Mouse (Mus musculus) embryonic facial prominence, embryonic 11.5 days (tissue): ENCODE data around the gene Btbd1. TPM values are rescaled to one million over a fixed set of nuclear protein-coding genes. Genes with fewer than 3 reads are reported as not detected.

Experiments
- ATAC-seq: fragments of 200-750 bp; cut with Nextera tagmentation; replicated peaks from 2 replicates; pipeline ENCODE4 v1.8.0; 2017; ENCODE audit warnings: low read depth; ENCODE audit not compliant: insufficient number of reproducible peaks, low FRiP score, low TSS enrichment
- DNase-seq: peaks from one replicate; pipeline ENCODE4 v3.0.0-alpha.2; 2015; ENCODE audit warnings: low spot score
- H3K27ac ChIP-seq: fragments of 300-500 bp; sonication (generic); replicated peaks from 2 replicates; pipeline ENCODE4 v1.5.1; 2014; ENCODE audit warnings: mild to moderate bottlenecking, low read depth, low read length, control low read depth
- H3K27me3 ChIP-seq: fragments of 300-500 bp; sonication (generic); 2 replicates; pipeline ENCODE4 v1.6.1; 2014; ENCODE audit warnings: mild to moderate bottlenecking, low read length, moderate library complexity, mixed read lengths; ENCODE audit not compliant: control insufficient read depth, insufficient read depth
- H3K36me3 ChIP-seq: fragments of 300-500 bp; sonication (generic); replicated peaks from 2 replicates; pipeline ENCODE4 v1.6.1; 2014; ENCODE audit warnings: low read depth, mild to moderate bottlenecking, low read length, moderate library complexity, mixed read lengths; ENCODE audit not compliant: control insufficient read depth, insufficient read depth
- H3K4me1 ChIP-seq: fragments of 300-500 bp; sonication (generic); 2 replicates; pipeline ENCODE4 v1.6.1; 2014; ENCODE audit warnings: low read length, mixed read lengths; ENCODE audit not compliant: control insufficient read depth, insufficient read depth
- H3K4me2 ChIP-seq: fragments of 300-500 bp; sonication (generic); 2 replicates; pipeline ENCODE4 v1.6.1; 2014; ENCODE audit warnings: low read depth, mild to moderate bottlenecking, control low read depth, low read length, moderate library complexity
- H3K4me3 ChIP-seq: fragments of 300-500 bp; sonication (generic); 2 replicates; pipeline ENCODE4 v1.5.1; 2014; ENCODE audit warnings: low read depth, low read length, control low read depth
- H3K9ac ChIP-seq: fragments of 300-500 bp; sonication (generic); replicated peaks from 2 replicates; pipeline ENCODE4 v1.6.1; 2014; ENCODE audit warnings: mild to moderate bottlenecking, control low read depth, low read length
- H3K9me3 ChIP-seq: fragments of 300-500 bp; sonication (generic); replicated peaks from 2 replicates; pipeline ENCODE4 v1.6.1; 2016; ENCODE audit warnings: mild to moderate bottlenecking, low read length, inconsistent platforms, mixed read lengths; ENCODE audit not compliant: control insufficient read depth
- WGBS: fragments of 180-500 bp; shearing (Covaris S2); extraction: QIAGEN DNeasy Blood & Tissue Kit; methylation state at CpG from one replicate; pipeline ENCODE4 v1.1.7; 2014; 5-methylcytosine and 5-hydroxymethylcytosine counted together
- polyA plus RNA-seq: library from polyadenylated mRNA; unstranded; fragments of >200 nt; fragmentation: Nextera tagmentation; extraction: Ambion mirVana; gene quantifications from 2 replicates; pipeline ENCODE4 v1.2.1, GENCODE M21; 2014

The Btbd1 gene
- polyA plus RNA-seq, 1 experiment from 2014 or later = 92.4 TPM

- no peak for ATAC-seq
- Histone ChIP-seq H3K9ac (no peak overlapping the region), H3K9me3 (no peaks in the 10 kb centered on the region), H3K4me2 (no peak overlapping the region), H3K27ac (no peak overlapping the region), H3K27me3 (no peaks in the 10 kb centered on the region), H3K4me1 (peaks cover 2% of the 10 kb centered on the region; the same call in 1 of the 2 replicates), H3K4me3 (no peak overlapping the region), H3K36me3 (no peaks in the 10 kb centered on the region)
- no peak for DNase-seq
- 46% methylated on average over 3 of the region's 3 CpGs for whole genome bisulfite sequencing
Measured at GRCm38 (mm10) chr7:81825381-81825780, 3.9 kb downstream of the Btbd1 start.

GRCm38 (mm10) chr7:81824906-81825305 lies 4.3 kb downstream of the Btbd1 start:
- H3K9ac ChIP-seq = no peak overlapping the region
- WGBS = 45% methylated on average over 3 of the region's 3 CpGs
- no peak overlapping the region for H3K4me2 ChIP-seq
- H3K9me3 ChIP-seq = no peaks in the 10 kb centered on the region
- no peaks in the 10 kb centered on the region for H3K27me3 ChIP-seq
- H3K4me3 ChIP-seq = no peak overlapping the region
- H3K27ac ChIP-seq = no peak overlapping the region
- ATAC-seq (no peak), DNase-seq (peak; percentile 26)
- H3K36me3 ChIP-seq = no peaks in the 10 kb centered on the region
- H3K4me1 ChIP-seq = peaks cover 2% of the 10 kb centered on the region; the same call in 1 of the 2 replicates

- no peak overlapping the region for H3K9ac ChIP-seq
- no peak for ATAC-seq
- no peak for DNase-seq
- WGBS = 78% methylated on average over 5 of the region's 5 CpGs
- no peak overlapping the region for H3K27ac ChIP-seq
- no peaks in the 10 kb centered on the region for H3K36me3 ChIP-seq
- no peak overlapping the region for H3K4me3 ChIP-seq
- H3K27me3 ChIP-seq = no peaks in the 10 kb centered on the region
- H3K4me2 ChIP-seq = no peak overlapping the region
- H3K9me3 ChIP-seq = no peaks in the 10 kb centered on the region
- H3K4me1 ChIP-seq = no peaks in the 10 kb centered on the region
Measured at GRCm38 (mm10) chr7:81806067-81806466, 23.2 kb downstream of the Btbd1 start.

DNA sequence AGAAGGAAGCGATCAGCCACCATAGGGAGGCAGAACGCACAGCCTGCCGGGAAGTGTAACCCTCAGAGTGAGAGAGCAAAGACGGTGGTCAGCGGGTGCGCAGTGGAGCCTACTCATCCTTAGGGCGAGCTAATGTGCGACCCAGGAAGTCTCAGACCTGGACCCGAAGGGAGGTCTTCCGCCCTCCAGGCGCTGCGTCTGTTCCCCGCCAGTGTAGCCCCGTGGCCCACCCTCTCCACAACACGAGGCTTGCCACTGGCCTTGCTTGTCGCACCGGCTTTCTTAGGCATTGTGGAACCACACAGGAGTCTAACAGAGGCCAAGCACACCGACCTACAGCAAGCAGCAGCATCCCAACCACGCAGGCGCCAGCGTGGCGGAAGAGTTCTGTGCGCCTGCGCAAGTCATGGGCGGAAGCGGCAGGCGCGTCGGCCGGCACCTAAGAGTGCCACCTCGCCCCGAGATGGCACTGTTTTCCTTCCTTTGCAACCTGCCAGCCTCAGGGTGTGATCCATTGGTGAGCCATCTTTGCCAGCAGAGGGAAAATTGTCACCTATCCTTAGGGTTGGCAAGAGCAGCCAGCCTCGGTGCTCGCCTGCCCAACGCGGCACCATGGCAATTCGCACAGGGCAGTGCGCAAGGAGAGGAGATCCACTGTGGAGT lies 40.0 kb downstream of the Btbd1 start, which contains the start of gene 3110040N11Rik:
Gene 3110040N11Rik, minus strand, starts transcription at position 384 of the 663 bp plus-strand sequence.
- no peaks in the 10 kb centered on the region for H3K27me3 ChIP-seq
- no peaks in the 10 kb centered on the region for H3K36me3 ChIP-seq
- no peaks in the 10 kb centered on the region for H3K9me3 ChIP-seq
- H3K4me2 ChIP-seq = peak within 1 kb of the TSS; percentile 41
- H3K27ac ChIP-seq = peak within 1 kb of the TSS; percentile 66
- peak within 1 kb of the TSS; percentile 61 for H3K9ac ChIP-seq
- ATAC-seq = peak; percentile 96
- under 1% methylated on average over 38 of the region's 38 CpGs for WGBS
- peak within 1 kb of the TSS; percentile 40 for H3K4me3 ChIP-seq
- peak; percentile 92 for DNase-seq
- no peaks in the 10 kb centered on the region for H3K4me1 ChIP-seq

DNA sequence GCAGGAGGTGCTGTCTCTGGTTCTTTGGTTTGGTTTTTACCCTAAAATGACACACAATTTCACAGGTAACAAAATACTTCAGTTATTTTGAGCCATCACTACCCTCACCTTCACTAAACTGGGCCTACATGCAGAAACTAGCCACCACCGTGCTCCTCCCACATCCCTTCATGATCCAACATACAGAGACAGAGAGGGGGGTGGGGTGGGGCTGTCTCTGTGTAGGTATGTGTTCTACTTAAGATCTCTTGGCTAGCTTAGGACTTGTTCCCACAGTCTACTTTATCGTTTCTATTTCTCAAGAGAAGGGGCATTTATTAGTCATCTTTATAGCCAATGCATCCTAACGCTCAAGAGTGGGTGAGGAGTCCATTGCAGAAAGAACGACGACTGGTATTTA lies 40.7 kb downstream of the Btbd1 start:
- Histone ChIP-seq H3K27me3 (no peaks in the 10 kb centered on the region), H3K9ac (peak overlapping the region; percentile 61), H3K36me3 (no peaks in the 10 kb centered on the region), H3K4me1 (no peaks in the 10 kb centered on the region), H3K9me3 (no peaks in the 10 kb centered on the region), H3K4me2 (peak overlapping the region; percentile 41), H3K27ac (peak overlapping the region; percentile 66), H3K4me3 (peak overlapping the region; percentile 40)
- ATAC-seq (no peak), DNase-seq (no peak)
- WGBS = 6% methylated on average over 5 of the region's 5 CpGs

- Histone ChIP-seq H3K36me3 (no peaks in the 10 kb centered on the region; the same call in none of the 2 replicates), H3K4me2 (no peak overlapping the region), H3K4me1 (no peaks in the 10 kb centered on the region), H3K4me3 (no peak overlapping the region), H3K27me3 (no peaks in the 10 kb centered on the region), H3K27ac (no peak overlapping the region), H3K9ac (no peak overlapping the region), H3K9me3 (no peaks in the 10 kb centered on the region)
- DNase-seq (no peak), ATAC-seq (no peak; the same call in 1 of the 2 replicates)
- WGBS = 76% methylated on average over 10 of the region's 10 CpGs
Measured at GRCm38 (mm10) chr7:81777667-81778218, 51.5 kb downstream of the Btbd1 start.

DNA sequence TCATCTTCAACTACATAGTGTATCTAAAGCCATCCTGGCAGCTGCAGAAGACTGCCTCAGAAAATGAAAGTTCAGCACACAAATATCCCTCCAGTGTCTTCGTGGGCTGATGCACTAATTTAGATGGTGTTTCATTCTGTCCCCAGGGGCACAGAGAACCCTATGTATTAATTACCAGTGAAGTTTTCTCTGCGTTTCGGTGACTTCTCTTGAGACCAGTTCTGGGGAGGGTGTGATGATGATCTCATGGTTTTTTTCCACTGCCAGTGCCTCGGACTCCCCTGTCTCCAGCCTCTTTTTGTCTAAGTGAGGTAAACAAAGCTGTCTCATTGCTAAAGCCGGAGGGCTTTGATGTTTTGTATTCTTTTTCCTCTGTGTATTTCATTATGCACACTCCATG lies 53.9 kb downstream of the Btbd1 start:
- no peaks in the 10 kb centered on the region for H3K27me3 ChIP-seq
- no peak for DNase-seq
- no peak overlapping the region for H3K4me3 ChIP-seq
- no peak overlapping the region for H3K27ac ChIP-seq
- H3K4me2 ChIP-seq = no peak overlapping the region
- H3K4me1 ChIP-seq = no peaks in the 10 kb centered on the region
- ATAC-seq = no peak
- no peaks in the 10 kb centered on the region; the same call in 1 of the 2 replicates for H3K36me3 ChIP-seq
- no peak overlapping the region for H3K9ac ChIP-seq
- H3K9me3 ChIP-seq = no peaks in the 10 kb centered on the region
- WGBS = 78% methylated on average over 5 of the region's 5 CpGs

DNA sequence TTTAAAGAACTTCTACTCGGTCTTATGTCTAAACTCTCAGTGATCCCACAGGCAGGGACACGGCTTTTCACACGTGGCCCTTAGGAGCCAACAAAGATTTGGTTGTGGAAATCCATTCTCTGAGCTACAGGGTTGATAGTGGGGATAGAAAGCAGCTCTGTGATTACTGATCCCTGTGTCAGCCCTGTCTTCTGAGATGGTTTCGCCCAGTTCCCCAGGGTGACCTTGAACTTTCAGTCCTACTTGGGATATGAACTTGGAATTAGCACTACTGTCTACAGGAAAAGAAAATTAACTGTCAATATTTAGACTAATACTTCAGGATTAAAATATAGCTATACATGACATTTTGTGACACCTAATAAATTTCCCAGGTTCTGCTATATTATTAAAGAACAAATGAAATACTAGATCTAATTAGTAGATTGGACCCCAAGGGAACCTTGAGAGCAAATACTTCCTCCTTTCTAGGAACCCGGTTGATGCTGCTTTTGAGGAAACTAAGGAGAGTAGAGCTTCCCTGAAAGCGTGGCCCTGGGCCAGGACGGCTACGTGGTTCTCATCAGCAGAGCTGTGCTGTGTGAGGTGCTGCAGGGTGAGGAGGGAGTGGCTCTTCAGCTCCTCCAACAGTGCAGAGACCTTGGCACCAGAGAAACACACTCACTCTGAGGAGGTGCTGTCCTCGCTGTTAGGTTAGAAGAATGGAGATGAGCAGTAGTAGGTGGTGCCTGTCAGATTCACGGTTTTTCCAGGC lies 56.3 kb downstream of the Btbd1 start:
- ATAC-seq = no peak
- Histone ChIP-seq H3K4me3 (no peak overlapping the region), H3K4me1 (no peaks in the 10 kb centered on the region), H3K27ac (no peak overlapping the region), H3K27me3 (no peaks in the 10 kb centered on the region), H3K9me3 (no peaks in the 10 kb centered on the region), H3K36me3 (no peaks in the 10 kb centered on the region), H3K9ac (no peak overlapping the region), H3K4me2 (no peak overlapping the region)
- 82% methylated on average over 10 of the region's 10 CpGs for WGBS
- DNase-seq = no peak
